Mouse (Mus musculus): ENCODE measurements around the gene Ptpdc1.

Ptpdc1 gene

DNA sequence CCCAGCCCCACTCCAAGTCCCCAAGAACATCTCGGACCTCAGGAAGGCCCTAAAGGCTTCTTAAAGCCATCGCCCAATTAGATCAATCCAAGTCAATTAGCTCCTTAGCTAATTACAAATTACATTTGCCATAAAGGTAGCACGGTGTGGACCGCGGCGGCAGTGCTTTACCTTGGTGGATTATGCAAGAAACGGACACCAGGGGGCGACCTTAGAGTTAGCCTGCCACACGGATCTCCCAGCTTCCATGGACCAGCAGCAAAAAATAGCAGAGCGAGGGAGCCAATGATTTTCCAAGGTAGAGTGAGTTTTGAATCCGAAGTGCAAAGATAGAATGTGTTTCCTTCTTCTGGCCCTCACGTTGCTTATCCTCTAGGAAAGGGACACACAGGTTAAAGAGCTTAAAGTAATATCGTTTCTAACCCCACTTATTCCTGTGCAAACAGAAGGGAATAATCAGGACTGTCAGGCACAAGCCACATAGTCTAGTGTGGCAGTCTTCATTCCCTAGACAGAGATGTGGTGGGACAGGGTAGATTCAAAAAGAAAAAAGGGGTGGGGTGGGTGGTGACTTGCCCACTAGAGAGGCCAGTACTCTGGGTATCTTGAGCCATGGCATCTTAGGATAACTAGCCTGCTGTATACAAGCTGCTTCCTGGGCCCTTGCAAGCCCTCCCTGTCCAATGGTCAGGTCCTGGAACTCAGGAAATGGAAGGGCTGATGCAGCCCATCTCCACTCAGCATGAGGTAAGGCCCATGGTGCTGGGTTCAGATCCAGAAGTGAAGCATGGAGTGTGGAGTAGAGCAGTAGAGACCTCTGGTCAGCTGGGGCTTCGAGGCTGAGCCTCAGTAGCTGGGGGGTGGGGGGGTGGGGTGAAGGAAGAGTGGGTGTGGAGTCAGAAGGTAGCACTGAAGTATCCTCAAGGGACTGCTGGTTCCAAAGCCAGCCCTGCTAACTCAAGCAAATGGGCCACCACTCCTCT, 28.6 kb upstream of the Ptpdc1 start:
- peak; percentile 80 for DNase-seq

GRCm38 (mm10) chr13:48651132-48652065, 25.9 kb upstream of the Ptpdc1 start:
- no peak for DNase-seq

- DNase-seq, result no peak
These were observed 25.2 kb upstream of the Ptpdc1 start for GRCm38 (mm10) chr13:48650615-48651014.

GRCm38 (mm10) chr13:48646696-48647095, 21.2 kb upstream of the Ptpdc1 start:
- no peak for DNase-seq

- DNase-seq, result no peak
These were observed 18.5 kb upstream of the Ptpdc1 start for GRCm38 (mm10) chr13:48643991-48644390.

DNA sequence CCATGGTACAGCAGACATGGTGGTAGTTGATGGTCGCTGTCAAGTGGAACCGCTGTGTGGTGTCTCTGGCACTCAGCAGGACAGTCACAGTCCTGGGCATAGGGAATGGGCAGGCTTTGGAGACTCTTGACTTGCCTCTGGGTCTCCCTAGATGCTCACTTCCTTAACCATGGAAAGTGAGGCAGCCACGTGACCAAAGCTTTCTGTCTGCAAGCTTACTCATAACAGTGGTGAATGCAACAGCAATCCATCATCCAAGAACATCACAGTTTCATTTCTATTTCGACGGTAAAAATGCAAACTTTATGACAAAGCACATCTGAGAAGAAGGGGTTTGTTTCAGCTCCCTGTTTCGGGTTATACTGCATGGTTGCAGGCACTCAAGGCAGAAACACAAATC, 17.6 kb upstream of the Ptpdc1 start:
- no peak for DNase-seq

DNA sequence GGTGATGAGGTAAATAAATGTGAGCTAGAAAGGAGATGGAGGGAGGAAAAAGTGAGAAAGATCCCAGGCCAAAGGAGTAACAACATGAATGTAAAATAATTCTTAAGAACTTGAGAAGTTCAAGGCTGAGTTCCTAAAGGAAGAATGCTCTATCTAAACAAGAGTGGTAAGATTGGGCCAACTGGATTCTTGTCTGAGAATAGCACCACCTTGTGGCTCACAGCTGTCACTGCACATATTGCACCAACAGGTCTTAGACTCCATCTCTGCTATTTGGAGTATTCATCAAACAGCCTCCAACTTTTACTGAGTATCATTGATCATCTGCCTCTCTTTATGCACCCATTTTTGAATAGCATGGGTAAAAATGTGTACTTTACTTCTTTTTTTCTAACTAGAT, 14.1 kb upstream of the Ptpdc1 start:
- peak; percentile 66 for DNase-seq

DNA sequence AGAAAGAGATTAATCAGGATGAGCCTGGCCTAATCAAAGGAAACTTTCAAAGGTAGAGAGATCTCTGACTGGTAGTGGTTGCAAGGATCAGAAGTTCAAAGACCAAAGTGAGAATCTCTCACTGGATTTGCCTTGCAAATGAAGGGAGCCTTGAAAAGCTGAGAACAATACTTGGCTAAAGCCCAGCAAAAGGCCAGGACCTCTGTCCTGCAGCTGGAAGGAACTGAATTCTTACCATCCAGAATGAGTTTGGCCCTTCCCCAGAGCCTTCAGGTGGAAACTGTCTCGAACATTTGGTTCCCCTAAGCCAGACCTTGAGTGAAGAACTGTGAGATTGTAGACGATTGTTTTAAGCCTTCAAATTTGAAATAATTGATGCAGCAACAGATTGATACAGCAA, 12.2 kb upstream of the Ptpdc1 start:
- no peak for DNase-seq

- DNase-seq, result no peak
These were observed 6.2 kb upstream of the Ptpdc1 start for GRCm38 (mm10) chr13:48631691-48632090.

DNA sequence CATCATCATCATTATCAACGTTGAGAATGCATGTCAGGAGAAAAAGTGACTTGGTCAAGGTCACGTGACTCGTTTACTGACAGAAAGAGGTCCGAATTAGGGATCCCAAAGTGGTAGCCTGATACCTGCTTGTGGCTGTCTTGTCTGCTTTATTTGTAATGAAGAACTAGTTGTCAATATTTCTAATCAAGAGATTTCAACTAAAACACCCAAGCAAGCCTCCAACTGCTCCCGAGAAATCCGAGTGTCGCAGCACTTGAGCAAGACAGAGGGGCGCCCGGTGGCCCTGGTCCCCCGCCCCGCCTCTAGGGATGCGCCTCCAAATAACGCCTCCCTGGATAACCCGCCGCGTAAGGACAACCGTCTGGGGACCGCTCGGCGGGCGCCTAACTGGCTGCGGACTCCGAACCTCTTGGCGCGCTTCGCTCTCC, 481 bp downstream of the Ptpdc1 start:
- DNase-seq, result no peak

- no peak for DNase-seq
These were observed 6.6 kb downstream of the Ptpdc1 start for GRCm38 (mm10) chr13:48618890-48619289.

- no peak for DNase-seq
These were observed 7.7 kb downstream of the Ptpdc1 start for GRCm38 (mm10) chr13:48617774-48618173.

- no peak for DNase-seq
These were observed 10.9 kb downstream of the Ptpdc1 start for GRCm38 (mm10) chr13:48614525-48614924.

DNA sequence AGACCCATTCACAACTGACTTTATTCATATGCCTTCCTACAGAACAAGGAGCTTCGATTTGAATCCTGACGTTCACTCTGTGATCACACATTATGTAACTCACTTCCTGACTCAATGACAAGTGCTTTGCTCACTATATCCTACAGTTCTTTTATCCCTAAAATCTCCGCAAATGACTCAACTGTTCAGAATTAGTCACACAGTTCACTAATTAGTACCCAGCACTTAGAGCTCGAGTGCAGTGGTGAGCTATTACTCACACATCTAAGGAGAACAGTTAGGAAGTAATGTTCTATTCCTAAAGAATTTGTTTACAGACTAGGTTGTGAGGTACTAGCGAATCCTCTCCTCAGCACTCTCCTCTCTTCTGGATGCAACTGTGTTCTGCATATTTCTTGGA, 16.4 kb downstream of the Ptpdc1 start:
- DNase-seq, result no peak

DNA sequence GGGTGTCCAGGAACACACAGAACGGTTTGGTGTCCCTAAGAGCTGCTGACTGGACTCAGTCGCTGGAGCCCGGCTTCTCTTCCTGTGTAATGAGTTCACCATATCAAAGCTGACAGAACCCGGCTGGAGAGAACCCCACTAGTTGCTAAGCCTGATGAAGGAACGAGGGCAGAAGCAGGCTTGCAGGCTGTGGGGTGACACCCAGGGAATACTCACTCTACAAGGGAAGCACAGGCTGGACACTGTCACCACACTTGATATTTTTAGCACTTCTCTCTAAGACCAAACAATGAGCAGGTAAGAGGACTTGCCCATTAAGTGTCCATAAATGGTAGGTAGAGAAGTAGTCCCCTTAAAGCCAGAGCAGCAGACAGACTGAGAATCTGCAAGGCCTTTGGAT, 20.9 kb downstream of the Ptpdc1 start:
- no peak for DNase-seq

DNA sequence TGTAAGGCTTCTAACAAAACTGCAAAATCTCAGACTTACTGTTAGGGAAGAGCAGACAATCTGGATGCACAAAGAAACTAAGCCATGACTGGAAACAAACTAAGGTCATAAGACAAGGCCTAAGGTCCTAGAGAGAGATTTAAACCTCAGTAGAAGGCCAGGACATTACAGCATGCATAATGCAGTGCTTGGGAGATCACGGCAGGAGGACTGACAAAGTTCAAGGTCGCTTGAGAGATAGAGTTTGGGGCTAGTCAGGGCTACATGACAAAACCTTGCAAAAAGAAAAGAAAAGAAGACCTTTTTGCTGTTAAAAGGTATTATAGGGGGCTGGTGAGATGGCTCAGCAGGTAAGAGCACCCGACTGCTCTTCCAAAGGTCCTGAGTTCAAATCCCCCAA, 22.2 kb downstream of the Ptpdc1 start:
- no peak for DNase-seq

- no peak for DNase-seq
These were observed 30.9 kb downstream of the Ptpdc1 start for GRCm38 (mm10) chr13:48594605-48595004.

- DNase-seq, result no peak
These were observed 31.4 kb downstream of the Ptpdc1 start for GRCm38 (mm10) chr13:48594031-48594430.

DNA sequence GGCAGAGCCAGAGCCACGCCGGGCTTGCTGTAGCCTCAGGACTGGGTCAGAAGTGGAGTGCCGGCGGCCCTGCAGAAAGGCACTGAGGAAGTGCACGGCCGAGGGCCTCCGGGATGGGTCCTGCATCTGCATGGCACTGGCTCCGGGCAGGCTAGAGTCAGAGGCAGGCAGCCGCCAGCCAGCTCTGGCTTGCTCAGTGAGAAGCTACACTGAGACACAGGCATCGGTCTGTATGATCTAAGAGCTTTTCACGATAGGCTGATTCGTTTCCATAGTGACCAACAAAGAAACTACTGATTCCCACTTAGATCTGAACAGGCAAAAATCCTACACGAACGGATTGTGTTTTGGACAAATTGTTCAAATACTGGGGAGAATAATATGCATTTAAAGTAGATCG, 32.3 kb downstream of the Ptpdc1 start:
- no peak for DNase-seq

DNA sequence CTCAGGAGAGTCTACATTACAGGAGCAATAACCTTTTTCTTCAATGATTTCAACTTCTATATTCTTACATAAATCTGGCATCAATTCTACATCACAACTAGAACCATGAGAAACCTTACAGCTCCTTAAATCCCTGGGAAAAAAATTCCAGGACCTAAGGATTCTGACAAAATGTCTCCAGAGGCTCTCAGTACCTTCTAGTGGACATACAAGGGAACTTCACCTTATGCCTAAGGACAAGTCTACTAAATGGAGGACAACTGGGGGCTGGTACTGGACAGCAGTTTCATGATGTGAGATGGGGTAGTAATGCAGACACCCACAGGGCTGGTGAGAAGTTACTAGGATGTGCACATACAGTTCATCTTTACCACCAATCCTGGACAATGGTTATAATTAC, 34.7 kb downstream of the Ptpdc1 start:
- DNase-seq, result no peak

GRCm38 (mm10) chr13:48587354-48587753, 38.1 kb downstream of the Ptpdc1 start:
- no peak for DNase-seq

DNA sequence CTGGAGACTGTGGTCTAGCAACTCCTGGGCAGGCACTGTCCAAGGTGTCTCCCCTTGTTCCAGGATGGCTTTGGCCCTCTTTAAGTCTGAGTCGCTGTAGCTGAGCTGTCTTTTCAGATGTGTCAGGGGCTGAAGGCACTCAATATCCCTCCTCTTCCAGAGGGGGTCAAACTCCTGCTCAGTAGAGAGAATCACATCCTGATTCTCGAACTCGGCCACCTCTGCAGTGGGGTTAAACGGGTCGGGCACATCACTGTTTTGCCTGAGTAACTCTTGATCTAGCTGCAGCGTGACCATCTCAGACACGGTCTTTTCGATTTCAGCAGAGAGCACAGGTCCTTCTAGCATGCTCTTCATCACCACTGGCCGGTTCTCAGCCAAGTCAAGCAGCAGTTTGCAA, 39.0 kb downstream of the Ptpdc1 start:
- DNase-seq, result no peak

DNA sequence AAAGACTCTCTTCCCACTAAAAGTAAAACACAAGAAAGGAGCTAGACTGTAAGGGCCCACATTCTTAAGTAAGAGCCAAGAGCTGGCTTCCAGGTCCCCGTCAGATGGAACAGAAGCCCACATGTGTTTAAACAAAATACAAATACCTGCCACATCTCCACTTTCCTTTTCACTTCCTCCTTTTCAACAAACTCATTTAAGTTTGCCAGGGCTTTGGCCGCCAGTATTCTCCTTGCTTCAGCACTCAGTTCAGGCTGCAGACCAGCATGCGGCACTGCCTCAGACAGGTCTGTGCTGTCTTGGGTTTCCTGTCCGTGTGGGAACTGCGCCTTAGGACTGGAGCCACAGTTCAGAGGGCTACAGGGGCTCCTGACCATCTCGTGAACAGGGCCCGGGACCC, 39.7 kb downstream of the Ptpdc1 start:
- DNase-seq, result no peak

Measured in lung, postnatal 14 days (tissue).